Mouse (Mus musculus) MEL (cell line): ENCODE results near the gene Mtnr1a. TPM values are rescaled to one million over a fixed set of nuclear protein-coding genes. Genes with fewer than 3 reads are reported as not detected.

Source experiments
- DNase-seq: peaks from one replicate; pipeline ENCODE4 v3.0.0; 2011; ENCODE audit warnings: low read depth, low spot score
- H3K27ac ChIP-seq: 2 replicates; pipeline ENCODE4 v1.5.1; 2012; ENCODE audit warnings: low read depth, mild to moderate bottlenecking, control low read depth, low read length, moderate library complexity; ENCODE audit not compliant: control insufficient read depth
- H3K27me3 ChIP-seq, 2 experiments: fragments of 150-350 bp in 1 of 2; sonication (generic) in 1 of 2; 2 replicates each; pipeline ENCODE4 v1.6.1; 2012; ENCODE audit warnings: low read length in 2 of 2, mild to moderate bottlenecking in 2 of 2, improper control_type of control experiment in 1 of 2, moderate library complexity in 1 of 2; ENCODE audit not compliant: insufficient read depth in 2 of 2, control insufficient read depth in 1 of 2
- H3K36me3 ChIP-seq, 2 experiments: 2 replicates each; pipeline ENCODE4 v1.6.1; 2012 to 2014; ENCODE audit warnings: low read length in 2 of 2, improper control_type of control experiment in 1 of 2, inconsistent platforms in 1 of 2, mild to moderate bottlenecking in 1 of 2; ENCODE audit not compliant: insufficient read depth in 2 of 2, control insufficient read depth in 1 of 2
- H3K4me1 ChIP-seq, 2 experiments: fragments of 150-350 bp in 1 of 2; sonication (generic) in 1 of 2; 2 replicates each; pipeline ENCODE4 v1.6.1; 2012; ENCODE audit warnings: low read length in 2 of 2, improper control_type of control experiment in 1 of 2, mild to moderate bottlenecking in 1 of 2; ENCODE audit not compliant: insufficient read depth in 2 of 2, control insufficient read depth in 1 of 2
- H3K4me3 ChIP-seq, 2 experiments: fragments of 150-350 bp in 1 of 2; sonication (generic) in 1 of 2; 2 replicates each; pipeline ENCODE4 v1.5.1; 2012; ENCODE audit warnings: low read depth in 2 of 2, low read length in 2 of 2, mild to moderate bottlenecking in 2 of 2, moderate library complexity in 2 of 2, control low read depth in 1 of 2, improper control_type of control experiment in 1 of 2; ENCODE audit not compliant: control insufficient read depth in 1 of 2, insufficient read depth in 1 of 2
- H3K79me2 ChIP-seq: 2 replicates; pipeline ENCODE4 v1.6.1; 2012; ENCODE audit warnings: mild to moderate bottlenecking, low read length, moderate library complexity; ENCODE audit not compliant: control insufficient read depth, poor library complexity, insufficient read depth
- H3K9ac ChIP-seq: 2 replicates; pipeline ENCODE4 v1.6.1; 2012; ENCODE audit warnings: low read depth, mild to moderate bottlenecking, control low read depth, low read length, moderate library complexity; ENCODE audit not compliant: control insufficient read depth, poor library complexity, severe bottlenecking
- H3K9me3 ChIP-seq: fragments of 150-350 bp; sonication (generic); replicated peaks from 2 replicates; pipeline ENCODE4 v1.6.1; 2012; ENCODE audit warnings: mild to moderate bottlenecking, low read length, improper control_type of control experiment, moderate library complexity; ENCODE audit not compliant: insufficient read depth
- ELF1 ChIP-seq: IDR thresholded peaks from 2 replicates; pipeline ENCODE4 v1.6.1; 2014; ENCODE audit warnings: low read depth, mild to moderate bottlenecking, inconsistent platforms, low read length, improper control_type of control experiment, moderate library complexity
- EP300 ChIP-seq, 2 experiments: IDR thresholded peaks; 2 replicates each; pipeline ENCODE4 v1.6.1; 2011; ENCODE audit warnings: improper control_type of control experiment in 2 of 2, low read length in 2 of 2, low read depth in 1 of 2, mild to moderate bottlenecking in 1 of 2
- GABPA ChIP-seq: IDR thresholded peaks from 2 replicates; pipeline ENCODE4 v1.6.1; 2012; ENCODE audit warnings: low read depth, mild to moderate bottlenecking, inconsistent platforms, low read length, improper control_type of control experiment, moderate library complexity
- GATA1 ChIP-seq: IDR thresholded peaks from 2 replicates; pipeline ENCODE4 v1.6.1; 2011; ENCODE audit warnings: low read depth, low read length, improper control_type of control experiment
- HCFC1 ChIP-seq: IDR thresholded peaks from 2 replicates; pipeline ENCODE4 v1.6.1; 2012; ENCODE audit warnings: low read depth, mild to moderate bottlenecking, inconsistent platforms, low read length, improper control_type of control experiment, moderate library complexity
- JUND ChIP-seq: IDR thresholded peaks from 2 replicates; pipeline ENCODE4 v1.6.1; 2011; ENCODE audit warnings: low read depth, mild to moderate bottlenecking, improper control_type of control experiment, low read length
- KAT2A ChIP-seq: conservative IDR thresholded peaks from 2 replicates; pipeline ENCODE4 v1.6.1; 2012; ENCODE audit warnings: low read depth, low read length, improper control_type of control experiment, inconsistent platforms
- MXI1 ChIP-seq: IDR thresholded peaks from 2 replicates; pipeline ENCODE4 v1.6.1; 2011; ENCODE audit warnings: mild to moderate bottlenecking, low read depth, low read length, improper control_type of control experiment
- MYB ChIP-seq: IDR thresholded peaks from 2 replicates; pipeline ENCODE4 v1.6.1; 2011; ENCODE audit warnings: mild to moderate bottlenecking, low read depth, low read length, improper control_type of control experiment
- NELFE ChIP-seq: IDR thresholded peaks from 2 replicates; pipeline ENCODE4 v1.6.1; 2011; ENCODE audit warnings: low read depth, low read length, improper control_type of control experiment
- POLR2AphosphoS5 ChIP-seq: IDR thresholded peaks from 2 replicates; pipeline ENCODE4 v1.6.1; 2012; ENCODE audit warnings: low read depth, borderline replicate concordance, mild to moderate bottlenecking, inconsistent platforms, low read length, moderate library complexity, mixed read lengths
- RAD21 ChIP-seq: IDR thresholded peaks from 2 replicates; pipeline ENCODE4 v1.6.1; 2011; ENCODE audit warnings: mild to moderate bottlenecking, low read depth, low read length, improper control_type of control experiment
- SMC3 ChIP-seq: IDR thresholded peaks from 2 replicates; pipeline ENCODE4 v1.6.1; 2011; ENCODE audit warnings: low read depth, low read length, improper control_type of control experiment
- UBTF ChIP-seq: IDR thresholded peaks from 2 replicates; pipeline ENCODE4 v1.6.1; 2012; ENCODE audit warnings: low read depth, mild to moderate bottlenecking, inconsistent platforms, low read length, improper control_type of control experiment, moderate library complexity, borderline replicate concordance; ENCODE audit not compliant: insufficient read depth
- USF1 ChIP-seq: IDR thresholded peaks from 2 replicates; pipeline ENCODE4 v1.6.1; 2014; ENCODE audit warnings: low read depth, mild to moderate bottlenecking, inconsistent platforms, low read length, improper control_type of control experiment, moderate library complexity
- USF2 ChIP-seq, 2 experiments: IDR thresholded peaks; 2 replicates each; pipeline ENCODE4 v1.6.1; 2011 to 2012; ENCODE audit warnings: improper control_type of control experiment in 2 of 2, low read length in 2 of 2, borderline replicate concordance in 1 of 2, inconsistent platforms in 1 of 2, low read depth in 1 of 2, mild to moderate bottlenecking in 1 of 2; ENCODE audit not compliant: insufficient read depth in 1 of 2
- ZC3H11A ChIP-seq: IDR thresholded peaks from 2 replicates; pipeline ENCODE4 v1.6.1; 2012; ENCODE audit warnings: low read depth, mild to moderate bottlenecking, inconsistent platforms, low read length, improper control_type of control experiment
- polyA plus RNA-seq, 2 experiments: library from polyadenylated mRNA; stranded (reverse) in 1 of 2; unstranded in 1 of 2; fragments of >175 nt in 1 of 2; fragments of >200 nt in 1 of 2; gene quantifications; 2 replicates each; pipeline versions ENCODE4 v1.2.1 to v1.2.4; 2012; ENCODE audit warnings: low replicate concordance in 2 of 2, low read depth in 1 of 2; ENCODE audit not compliant: insufficient read length in 2 of 2, insufficient read depth in 1 of 2, missing spikeins in 1 of 2
- total RNA-seq: library from RNA; depleted of rRNA; stranded (reverse); fragments of 300-350 nt; gene quantifications from 2 replicates; pipeline ENCODE4 v1.2.3, GENCODE M21; 2012

Gene Mtnr1a
- total and polyA plus RNA-seq, 3 experiments = 0.28 TPM; not detected in 2

GRCm38 (mm10) chr8:45021911-45022665 is 46.8 kb upstream of the Mtnr1a start:
- Histone ChIP-seq H3K9ac (no peak overlapping the region), H3K79me2 (no peaks in the 10 kb centered on the region), H3K36me3 (no peaks in the 10 kb centered on the region), H3K27ac (no peak overlapping the region), H3K9me3 (no peaks in the 10 kb centered on the region), H3K27me3 (no peaks in the 10 kb centered on the region), H3K4me1 (no peaks in the 10 kb centered on the region)
- DNase-seq = no peak
- TF ChIP-seq MYB = no peak
- TF ChIP-seq USF1 = no peak
- TF ChIP-seq EP300 (IDR thresholded peaks at IDR 0.05; ENCODE audit: low read depth in 1 of 2, low read length in 2 of 2) = no peak
- TF ChIP-seq RAD21 = no peak
- no peak for TF ChIP-seq MXI1
- no peak for TF ChIP-seq NELFE
- no peak for TF ChIP-seq GATA1
- no peak for TF ChIP-seq JUND
- TF ChIP-seq POLR2AphosphoS5 = no peak
- TF ChIP-seq, all 39 proteins: peak for 0
- no peak overlapping the region for H3K4me3 ChIP-seq

- no peak overlapping the region for H3K4me3 ChIP-seq
- TF ChIP-seq KAT2A (no peak), SMC3 (no peak), UBTF (no peak), USF2 (IDR thresholded peaks at IDR 0.05; ENCODE audit: borderline replicate concordance in 1 of 2, insufficient read depth in 1 of 2, low read depth in 1 of 2, low read length in 2 of 2) (no peak), GABPA (no peak), ZC3H11A (no peak), HCFC1 (no peak), ELF1 (no peak), JUND (no peak)
- TF ChIP-seq, all 39 proteins: peak for 0
- no peak for DNase-seq
- no peak overlapping the region for H3K9ac ChIP-seq
- H3K4me1 ChIP-seq = no peaks in the 10 kb centered on the region
- no peaks in the 10 kb centered on the region for H3K36me3 ChIP-seq
- H3K9me3 ChIP-seq = no peaks in the 10 kb centered on the region
- no peaks in the 10 kb centered on the region for H3K79me2 ChIP-seq
- H3K27me3 ChIP-seq = no peaks in the 10 kb centered on the region
- no peak overlapping the region for H3K27ac ChIP-seq
Observed at GRCm38 (mm10) chr8:45028081-45028497, 40.8 kb upstream of the Mtnr1a start.
